Mouse (Mus musculus): ENCODE results near the gene Afmid.

DNA sequence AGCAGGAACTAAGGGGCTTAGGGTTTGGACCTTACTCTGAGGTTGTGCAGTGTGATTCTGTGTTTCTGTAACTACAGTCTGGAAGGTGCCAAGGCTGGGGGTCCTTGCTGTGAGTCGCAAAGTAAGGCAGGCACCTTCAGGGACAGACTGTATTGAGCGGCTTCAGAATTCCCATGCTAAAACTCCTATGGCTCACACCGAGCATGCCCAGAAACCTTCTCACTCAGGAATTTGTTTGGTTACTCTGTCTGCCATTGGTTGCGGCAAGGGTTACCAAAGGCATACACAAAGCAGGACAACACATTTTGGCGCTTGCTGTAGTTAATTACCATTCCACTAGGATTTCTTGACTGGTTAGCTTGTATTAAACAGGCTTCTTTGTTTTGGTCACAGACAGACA lies 440 bp downstream of the Afmid start:
- no peak for TF ChIP-seq CTCF (IDR thresholded peaks at IDR 0.05; ENCODE audit: borderline replicate concordance, control insufficient read depth, extremely low read depth, insufficient read depth, low read length, poor library complexity)
- no peak for TF ChIP-seq POLR2A (IDR thresholded peaks at IDR 0.05; ENCODE audit: control insufficient read depth, extremely low read depth, insufficient read depth, low read length, poor library complexity)
